Mouse (Mus musculus) E14TG2a.4 (cell line): Measurements from ENCODE around the gene Diras1.

Source experiments
- H3K27me3 ChIP-seq: 2 replicates; pipeline ENCODE4 v1.6.1; 2014; ENCODE audit warnings: low read length, control low read depth; ENCODE audit not compliant: insufficient read depth
- H3K36me3 ChIP-seq: 2 replicates; pipeline ENCODE4 v1.6.1; 2014; ENCODE audit warnings: low read length, control low read depth; ENCODE audit not compliant: insufficient read depth
- H3K4me1 ChIP-seq: replicated peaks from 2 replicates; pipeline ENCODE4 v1.6.1; 2014; ENCODE audit warnings: low read depth, low read length, control low read depth
- H3K4me3 ChIP-seq: replicated peaks from 2 replicates; pipeline ENCODE4 v1.5.1; 2014; ENCODE audit warnings: mild to moderate bottlenecking, low read length
- H3K9me3 ChIP-seq: 2 replicates; pipeline ENCODE4 v1.6.1; 2014; ENCODE audit warnings: low read length, control low read depth
- CTCF ChIP-seq: conservative IDR thresholded peaks from 2 replicates; pipeline ENCODE4 v1.5.1; 2014; ENCODE audit warnings: low read length
- NANOG ChIP-seq: IDR thresholded peaks from 2 replicates; pipeline ENCODE4 v1.6.1; 2014; ENCODE audit warnings: borderline replicate concordance, low read length, mixed read lengths
- POU5F1 ChIP-seq: IDR thresholded peaks from 2 replicates; pipeline ENCODE4 v1.6.1; 2014; ENCODE audit warnings: low read length, borderline replicate concordance

Diras1 gene

DNA sequence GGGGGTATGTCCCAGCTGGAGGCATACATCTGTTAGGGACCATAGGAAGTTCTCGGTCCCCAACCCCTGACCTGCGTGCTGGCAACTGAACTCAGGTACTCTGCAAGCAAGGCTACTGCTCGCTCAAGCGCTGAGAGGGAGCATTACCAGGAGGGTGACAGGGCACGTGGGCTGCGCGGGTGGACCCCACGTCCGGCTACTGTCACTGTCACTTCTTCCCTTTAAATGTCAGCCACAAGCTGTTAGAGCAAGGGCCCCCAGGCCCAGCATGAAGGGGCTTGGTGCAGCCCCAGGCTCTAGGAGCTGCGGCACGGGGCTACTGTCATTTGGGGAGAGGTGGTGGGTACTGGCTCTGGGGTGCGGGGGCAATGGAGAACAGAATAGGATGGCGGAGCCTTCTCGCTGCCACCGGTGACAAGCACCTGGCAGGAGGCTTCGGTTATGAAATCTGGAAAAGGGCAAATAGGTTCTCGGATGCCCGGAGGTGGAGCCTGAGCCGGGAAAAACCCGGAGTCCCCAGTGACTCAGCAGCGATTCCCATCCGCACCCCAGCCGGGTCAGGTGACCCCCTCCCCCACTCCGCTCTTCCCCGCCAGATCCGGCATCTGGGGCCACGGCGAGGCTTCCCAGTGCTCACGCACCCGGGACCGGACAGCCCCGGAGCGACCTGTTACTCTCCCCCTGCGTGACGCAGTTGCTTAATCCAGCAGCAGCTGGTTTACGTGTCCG, 40.1 kb downstream of the Diras1 start:
- H3K27me3 ChIP-seq: peaks cover 34% of the 10 kb centered on the region
- H3K36me3 ChIP-seq: no peaks in the 10 kb centered on the region
- H3K4me3 ChIP-seq: peak overlapping the region; percentile 74
- TF ChIP-seq POU5F1 (no peak), NANOG (no peak), CTCF (no peak)
- H3K9me3 ChIP-seq: peaks cover 12% of the 10 kb centered on the region
- peaks cover 36% of the 10 kb centered on the region for H3K4me1 ChIP-seq

DNA sequence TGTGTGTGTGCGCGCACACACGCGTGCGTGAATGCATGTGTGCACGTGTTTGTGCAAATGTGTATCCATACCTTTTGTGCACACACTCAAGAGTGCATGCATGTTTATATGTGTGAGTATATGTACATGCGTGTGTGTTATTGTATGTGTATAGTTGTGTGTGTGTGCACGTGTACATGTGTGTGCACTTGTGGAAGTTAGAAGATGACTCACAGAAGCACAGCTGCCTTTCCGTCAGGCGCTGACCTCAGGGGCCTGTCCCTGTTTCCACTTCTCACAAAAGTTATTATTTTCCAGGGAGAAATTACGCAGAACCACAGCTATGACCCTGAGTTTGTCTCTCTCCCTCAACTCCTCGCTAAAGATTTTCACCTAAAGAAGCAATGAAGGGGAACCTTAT, 41.2 kb downstream of the Diras1 start:
- peaks cover 12% of the 10 kb centered on the region for H3K9me3 ChIP-seq
- peaks cover 33% of the 10 kb centered on the region for H3K27me3 ChIP-seq
- peaks cover 30% of the 10 kb centered on the region for H3K4me1 ChIP-seq
- no peak overlapping the region for H3K4me3 ChIP-seq
- no peaks in the 10 kb centered on the region for H3K36me3 ChIP-seq
- TF ChIP-seq CTCF (no peak), POU5F1 (no peak), NANOG (no peak)

DNA sequence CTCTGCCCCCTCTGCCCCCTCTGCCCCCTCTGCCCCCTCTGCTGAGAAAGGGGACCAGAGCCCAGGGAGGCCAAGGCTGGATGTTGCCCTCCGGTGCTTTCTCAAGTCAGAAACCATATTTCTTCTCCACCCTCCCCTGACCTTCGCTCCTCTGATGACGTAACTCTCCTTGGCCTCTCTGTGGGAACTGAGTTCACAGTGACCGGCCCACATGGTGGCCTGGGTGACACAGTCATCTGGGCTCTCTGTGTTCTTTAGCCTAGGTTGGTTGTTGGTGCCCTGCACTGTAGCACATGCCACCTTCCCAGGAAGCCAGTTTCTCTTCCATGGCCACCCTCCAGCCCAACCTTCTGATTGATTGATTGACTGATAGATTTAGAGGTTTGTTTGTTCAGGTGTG, 43.1 kb downstream of the Diras1 start:
- TF ChIP-seq NANOG (no peak), POU5F1 (no peak), CTCF (no peak)
- no peaks in the 10 kb centered on the region for H3K36me3 ChIP-seq
- H3K27me3 ChIP-seq: peaks cover 29% of the 10 kb centered on the region
- peaks cover 12% of the 10 kb centered on the region for H3K9me3 ChIP-seq
- H3K4me3 ChIP-seq: no peak overlapping the region
- peaks cover 23% of the 10 kb centered on the region for H3K4me1 ChIP-seq

DNA sequence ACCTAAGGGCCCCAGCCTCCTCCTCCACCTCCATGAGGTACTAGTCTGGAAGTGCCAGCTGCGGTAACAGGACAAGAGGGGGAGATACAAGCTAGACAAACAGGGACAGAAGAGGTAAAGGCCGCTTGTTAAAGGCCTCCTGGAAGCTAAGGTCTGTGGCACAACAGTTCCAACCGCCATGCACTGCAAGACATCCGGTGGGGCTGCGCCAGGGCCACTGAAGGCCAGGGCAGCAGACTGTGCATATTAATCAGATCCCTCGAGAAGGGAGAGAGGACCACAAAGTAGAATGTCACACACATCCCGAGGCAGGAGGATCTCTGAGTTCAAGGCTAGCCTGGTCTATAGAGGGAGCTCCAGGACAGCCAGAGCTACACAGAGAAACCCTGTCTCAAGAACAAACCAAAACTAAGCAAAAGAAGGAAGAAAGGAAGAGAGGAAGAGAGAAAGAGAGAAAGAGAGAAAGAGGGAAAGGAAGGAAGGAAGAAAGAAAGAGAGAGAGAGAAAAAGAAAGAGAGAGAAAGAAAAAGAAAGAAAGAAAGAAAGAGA, 43.8 kb downstream of the Diras1 start:
- Histone ChIP-seq H3K27me3 (peaks cover 24% of the 10 kb centered on the region), H3K9me3 (peaks cover 12% of the 10 kb centered on the region), H3K4me3 (no peak overlapping the region), H3K4me1 (peaks cover 18% of the 10 kb centered on the region), H3K36me3 (no peaks in the 10 kb centered on the region)
- TF ChIP-seq NANOG: no peak
- TF ChIP-seq POU5F1: no peak
- no peak for TF ChIP-seq CTCF

DNA sequence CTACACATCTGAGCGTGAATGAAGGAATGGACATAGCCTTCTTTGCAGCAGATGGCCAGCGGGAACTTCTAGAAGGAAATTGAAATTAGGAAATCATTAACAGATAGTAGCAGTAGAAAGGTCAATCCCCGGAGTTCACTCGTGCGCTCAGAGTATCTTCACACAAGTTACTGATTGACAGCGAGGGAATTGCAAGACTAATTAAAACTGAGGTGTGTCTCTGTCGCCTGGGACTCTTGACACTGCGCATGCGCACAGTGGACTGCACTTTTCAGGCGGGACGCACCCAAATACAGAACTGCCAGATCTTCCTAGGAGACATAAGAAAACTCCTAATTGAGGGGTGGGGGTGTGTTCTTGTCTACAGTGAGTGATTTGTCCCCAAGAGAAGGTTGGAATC, 50.0 kb downstream of the Diras1 start:
- Histone ChIP-seq H3K36me3 (no peaks in the 10 kb centered on the region), H3K9me3 (peaks cover 10% of the 10 kb centered on the region), H3K4me1 (peaks cover 17% of the 10 kb centered on the region), H3K4me3 (no peak overlapping the region), H3K27me3 (no peaks in the 10 kb centered on the region)
- TF ChIP-seq CTCF (no peak), POU5F1 (no peak), NANOG (no peak)

DNA sequence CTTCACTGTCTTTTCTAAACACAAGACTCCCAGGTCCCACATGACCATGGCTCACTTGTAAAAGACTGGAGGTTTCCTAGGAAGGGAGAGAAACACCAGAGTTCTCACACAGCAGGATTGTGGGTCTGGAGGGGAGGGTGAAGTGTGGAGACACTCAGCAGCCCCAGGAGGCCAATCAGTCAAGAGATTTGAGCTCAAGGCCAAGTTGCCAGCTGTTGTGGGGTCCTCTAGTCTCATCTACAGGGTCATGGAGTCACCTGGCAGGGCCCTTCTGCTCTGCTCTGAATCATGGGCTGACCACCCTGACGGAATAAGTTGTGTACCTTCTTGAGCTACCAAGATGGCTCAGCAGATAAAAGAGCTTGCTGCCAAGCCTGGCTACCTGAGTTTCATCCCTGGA, 51.7 kb downstream of the Diras1 start:
- no peak overlapping the region for H3K4me3 ChIP-seq
- TF ChIP-seq POU5F1 (no peak), NANOG (no peak), CTCF (no peak)
- H3K9me3 ChIP-seq: peaks cover 10% of the 10 kb centered on the region
- H3K4me1 ChIP-seq: peaks cover 18% of the 10 kb centered on the region
- H3K27me3 ChIP-seq: no peaks in the 10 kb centered on the region
- H3K36me3 ChIP-seq: no peaks in the 10 kb centered on the region

DNA sequence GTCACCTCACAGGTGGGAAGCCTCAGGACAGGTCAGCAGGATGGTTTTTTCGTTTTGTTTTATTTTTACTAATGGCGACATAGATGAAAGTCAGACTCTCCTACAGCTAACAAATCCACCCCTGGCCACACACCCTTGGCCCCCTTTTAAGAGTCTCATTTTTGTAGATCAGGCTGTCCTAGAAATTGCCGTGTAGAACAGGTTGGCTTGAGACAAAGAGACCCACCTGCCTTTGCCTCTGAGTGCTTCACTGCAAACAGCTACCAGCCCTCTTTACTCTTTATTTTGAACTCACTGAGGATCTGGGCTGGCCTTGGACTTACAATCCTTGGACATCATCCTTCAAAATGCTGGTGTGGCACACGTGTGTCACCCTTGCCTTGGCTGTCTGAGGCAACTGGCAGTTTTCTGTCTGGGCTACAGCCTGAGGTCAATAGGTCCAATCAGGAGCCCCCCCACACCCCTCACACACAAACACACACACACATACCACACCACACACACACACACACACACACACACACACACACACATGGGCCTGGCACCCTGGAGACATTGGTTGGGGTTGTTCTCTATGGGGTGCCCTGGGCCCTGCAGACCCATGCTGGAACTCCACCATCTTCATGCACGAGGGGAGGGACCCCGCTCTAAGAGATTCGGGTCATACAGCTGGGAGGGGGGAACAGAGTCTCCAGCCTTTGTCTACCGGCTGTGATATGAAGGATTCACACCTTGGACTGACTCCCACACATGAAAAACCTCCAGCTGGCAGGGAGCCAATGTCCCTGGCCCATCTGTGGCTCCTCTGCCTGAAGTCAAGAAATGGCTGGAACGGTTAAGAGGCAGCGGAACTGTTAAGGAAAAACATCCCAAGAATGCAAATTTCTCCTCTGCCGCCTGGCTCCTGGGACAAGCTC, 53.1 kb downstream of the Diras1 start:
- TF ChIP-seq NANOG (no peak), CTCF (no peak), POU5F1 (no peak)
- Histone ChIP-seq H3K36me3 (no peaks in the 10 kb centered on the region), H3K4me3 (no peak overlapping the region), H3K4me1 (peaks cover 32% of the 10 kb centered on the region), H3K27me3 (no peaks in the 10 kb centered on the region), H3K9me3 (peaks cover 10% of the 10 kb centered on the region)

DNA sequence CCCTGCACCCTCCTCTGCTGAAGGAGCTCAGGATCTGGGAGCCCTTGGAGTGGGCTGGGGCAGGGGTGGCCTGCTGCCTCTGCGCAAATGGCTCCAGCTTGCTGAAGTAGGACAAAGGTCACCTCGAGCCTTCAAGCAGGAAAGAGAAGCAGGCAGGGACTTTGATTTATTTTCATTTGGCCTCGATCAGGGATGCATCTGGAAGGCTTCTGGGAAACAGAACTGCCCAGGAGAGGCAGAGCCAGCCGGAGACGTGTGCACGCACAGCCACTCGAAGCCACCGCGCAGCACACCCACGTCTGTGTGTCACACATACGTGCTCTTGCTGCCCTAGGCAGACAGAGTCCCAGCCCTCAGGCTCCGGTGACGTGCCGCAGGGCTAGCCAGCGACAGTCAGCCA, 53.9 kb downstream of the Diras1 start:
- Histone ChIP-seq H3K9me3 (peaks cover 10% of the 10 kb centered on the region), H3K27me3 (no peaks in the 10 kb centered on the region), H3K4me3 (no peak overlapping the region), H3K4me1 (peaks cover 40% of the 10 kb centered on the region), H3K36me3 (no peaks in the 10 kb centered on the region)
- no peak for TF ChIP-seq CTCF
